Mouse (Mus musculus) lung, embryonic 14.5 days (tissue): ENCODE results near the gene Ptpn4. TPM values are rescaled to one million over a fixed set of nuclear protein-coding genes. Genes with fewer than 3 reads are reported as not detected.

Experiments used
- ATAC-seq: fragments of 200-750 bp; cut with Nextera tagmentation; 2 replicates; pipeline ENCODE4 v1.8.0; 2017; ENCODE audit warnings: mild to moderate bottlenecking, moderate TSS enrichment, moderate library complexity; ENCODE audit not compliant: insufficient read depth
- DNase-seq: peaks from one replicate; pipeline ENCODE4 v3.0.0-alpha.2; 2015
- H3K27ac ChIP-seq: fragments of 300-500 bp; sonication (generic); 2 replicates; pipeline ENCODE4 v1.5.1; 2014; ENCODE audit warnings: low read depth, mild to moderate bottlenecking, moderate library complexity
- H3K27me3 ChIP-seq: fragments of 300-500 bp; sonication (generic); 2 replicates; pipeline ENCODE4 v1.6.1; 2014; ENCODE audit warnings: low read length, control low read depth; ENCODE audit not compliant: insufficient read depth
- H3K36me3 ChIP-seq: fragments of 300-500 bp; sonication (generic); 2 replicates; pipeline ENCODE4 v1.6.1; 2014; ENCODE audit warnings: control low read depth; ENCODE audit not compliant: insufficient read depth
- H3K4me1 ChIP-seq: fragments of 300-500 bp; sonication (generic); 2 replicates; pipeline ENCODE4 v1.6.1; 2014; ENCODE audit warnings: antibody characterized with exemption, control low read depth; ENCODE audit not compliant: insufficient read depth
- H3K4me2 ChIP-seq: fragments of 300-500 bp; sonication (generic); 2 replicates; pipeline ENCODE4 v1.6.1; 2014; ENCODE audit warnings: mild to moderate bottlenecking
- H3K4me3 ChIP-seq: fragments of 300-500 bp; sonication (generic); 2 replicates; pipeline ENCODE4 v1.5.1; 2014; ENCODE audit warnings: low read depth, low read length
- H3K9ac ChIP-seq: fragments of 300-500 bp; sonication (generic); 2 replicates; pipeline ENCODE4 v1.6.1; 2014
- H3K9me3 ChIP-seq: fragments of 300-500 bp; sonication (generic); 2 replicates; pipeline ENCODE4 v1.6.1; 2016; ENCODE audit warnings: low read depth, low read length, control low read depth
- CTCF ChIP-seq: IDR thresholded peaks from 2 replicates; pipeline ENCODE4 v1.5.1; 2016; ENCODE audit warnings: antibody characterized with exemption, low read depth
- WGBS: fragments of 180-500 bp; shearing (Covaris S2); extraction: QIAGEN DNeasy Blood & Tissue Kit; methylation state at CpG from one replicate; pipeline ENCODE4 v1.1.7; 2014; 5-methylcytosine and 5-hydroxymethylcytosine counted together
- polyA plus RNA-seq: library from polyadenylated mRNA; unstranded; fragments of >200 nt; fragmentation: Nextera tagmentation; extraction: Ambion mirVana; gene quantifications from 2 replicates; pipeline ENCODE4 v1.2.1, GENCODE M21; 2014

The Ptpn4 gene
- polyA plus RNA-seq, 1 experiment from 2014 or later, result 15.7 TPM

GRCm38 (mm10) chr1:119641090-119641812 lies 196.2 kb downstream of the Ptpn4 start:
- no peak overlapping the region for H3K4me2 ChIP-seq
- ATAC-seq (peak; percentile 53; the same call in 1 of the 2 replicates), DNase-seq (no peak)
- no peak for TF ChIP-seq CTCF
- H3K4me3 ChIP-seq, result no peak overlapping the region
- H3K27ac ChIP-seq, result peak overlapping the region; percentile 34; the same call in 1 of the 2 replicates
- H3K9ac ChIP-seq, result no peak overlapping the region
- no peaks in the 10 kb centered on the region for H3K9me3 ChIP-seq
- H3K36me3 ChIP-seq, result no peaks in the 10 kb centered on the region
- H3K4me1 ChIP-seq, result no peaks in the 10 kb centered on the region
- no peaks in the 10 kb centered on the region for H3K27me3 ChIP-seq

DNA sequence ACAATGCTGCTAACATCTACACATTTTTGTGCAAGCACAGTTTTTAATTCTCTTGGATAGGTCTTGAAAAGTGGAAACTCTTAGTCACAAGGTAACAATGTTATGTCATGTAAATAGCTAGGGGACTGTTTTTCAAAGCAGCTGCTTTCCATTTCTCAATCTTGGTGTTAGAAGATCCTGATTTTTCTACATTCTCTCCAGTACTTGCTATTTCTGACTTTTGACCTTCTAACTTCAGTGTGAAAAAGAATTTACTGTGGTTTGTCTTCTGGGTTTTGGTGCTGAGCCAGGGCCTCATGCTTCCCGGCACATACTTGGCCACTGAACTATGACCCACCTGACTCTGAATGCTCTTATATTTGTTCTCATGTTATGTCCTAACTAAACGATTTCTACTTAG lies 197.4 kb downstream of the Ptpn4 start:
- Histone ChIP-seq H3K4me2 (no peak overlapping the region), H3K4me3 (no peak overlapping the region), H3K36me3 (no peaks in the 10 kb centered on the region), H3K9ac (no peak overlapping the region), H3K9me3 (no peaks in the 10 kb centered on the region), H3K27ac (no peak overlapping the region; the same call in 1 of the 2 replicates), H3K4me1 (no peaks in the 10 kb centered on the region), H3K27me3 (no peaks in the 10 kb centered on the region)
- ATAC-seq (no peak), DNase-seq (no peak)
- TF ChIP-seq CTCF, result no peak
- WGBS, result 40% methylated on average over 2 of the region's 2 CpGs

DNA sequence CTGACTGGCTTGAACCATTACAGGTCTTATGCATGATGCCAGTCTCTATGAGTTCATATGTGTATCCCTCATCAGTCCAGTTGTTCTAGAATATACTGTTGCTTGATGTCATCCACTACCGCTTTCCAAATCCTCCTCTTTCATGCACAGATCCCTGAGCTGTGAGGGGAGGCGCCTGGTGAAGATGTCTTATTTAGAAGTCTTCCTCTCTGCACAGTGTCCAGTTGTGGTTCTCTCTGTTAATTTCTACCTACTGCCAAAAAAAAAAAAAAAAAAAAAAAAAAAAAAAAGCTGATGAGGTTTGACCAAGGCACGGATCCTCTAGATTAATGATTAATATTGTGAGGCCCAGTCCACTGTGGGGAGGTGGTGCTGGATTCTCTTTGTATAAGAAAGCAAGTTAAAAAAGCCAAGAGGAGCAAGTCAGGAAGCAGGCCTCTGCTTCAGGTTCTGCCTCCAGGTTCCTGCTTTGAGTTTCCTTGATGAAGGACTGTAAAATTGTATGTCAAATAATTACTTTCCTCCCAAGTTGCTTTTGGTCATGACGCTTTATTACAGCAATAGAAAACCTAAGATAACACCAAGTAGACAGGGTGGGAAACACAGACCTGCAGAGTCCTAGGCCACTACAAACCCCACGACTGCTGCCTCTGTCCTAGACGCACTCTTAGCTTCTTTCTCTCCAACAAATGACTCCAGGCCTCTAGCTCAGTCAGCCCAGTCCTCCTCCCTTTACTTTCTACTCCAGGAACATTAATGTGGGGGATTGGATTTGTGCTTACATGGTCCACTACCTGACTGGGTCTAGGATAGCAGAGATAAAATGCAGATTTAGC lies 200.0 kb downstream of the Ptpn4 start:
- WGBS, result 67% methylated on average over 6 of the region's 6 CpGs
- no peak overlapping the region; the same call in 1 of the 2 replicates for H3K27ac ChIP-seq
- TF ChIP-seq CTCF, result no peak
- no peak overlapping the region for H3K9ac ChIP-seq
- H3K4me2 ChIP-seq, result no peak overlapping the region
- no peaks in the 10 kb centered on the region for H3K9me3 ChIP-seq
- no peaks in the 10 kb centered on the region for H3K4me1 ChIP-seq
- DNase-seq (no peak), ATAC-seq (no peak)
- H3K4me3 ChIP-seq, result no peak overlapping the region
- H3K27me3 ChIP-seq, result no peaks in the 10 kb centered on the region
- 0 out of 2 replicates have a peak, but pooled peaks cover 9% of the 10 kb centered on the region for H3K36me3 ChIP-seq

DNA sequence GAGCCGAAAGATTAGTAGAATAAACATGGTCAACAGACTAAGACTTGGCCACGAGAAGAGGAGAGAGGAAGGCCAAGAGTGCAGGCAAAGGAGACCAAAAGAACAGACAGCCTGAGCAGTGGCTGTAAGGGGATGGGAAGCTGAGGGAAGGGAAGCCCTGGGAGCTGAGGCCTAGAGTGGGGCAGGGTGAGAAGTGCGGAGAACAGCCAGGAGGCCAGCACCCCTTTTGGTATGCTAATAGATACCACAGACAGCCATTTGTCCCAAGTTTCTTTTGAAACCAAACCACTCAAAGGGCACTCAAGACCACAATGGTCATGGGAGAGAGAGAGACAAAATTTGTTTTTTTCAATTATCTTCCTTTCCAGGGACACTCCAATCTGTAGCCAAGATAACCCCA lies 202.7 kb downstream of the Ptpn4 start:
- Histone ChIP-seq H3K4me1 (no peaks in the 10 kb centered on the region), H3K4me3 (no peak overlapping the region), H3K27me3 (no peaks in the 10 kb centered on the region), H3K9me3 (no peaks in the 10 kb centered on the region), H3K4me2 (no peak overlapping the region), H3K36me3 (peaks cover 21% of the 10 kb centered on the region), H3K27ac (no peak overlapping the region), H3K9ac (no peak overlapping the region)
- ATAC-seq, result no peak
- WGBS, result 50% methylated on average over 3 of the region's 3 CpGs
- no peak for DNase-seq
- TF ChIP-seq CTCF, result no peak

GRCm38 (mm10) chr1:119630428-119630827 lies 207.0 kb downstream of the Ptpn4 start:
- no peak for ATAC-seq
- Histone ChIP-seq H3K4me3 (no peak overlapping the region), H3K9me3 (no peaks in the 10 kb centered on the region), H3K4me2 (no peak overlapping the region), H3K9ac (no peak overlapping the region), H3K27ac (no peak overlapping the region), H3K36me3 (peaks cover 23% of the 10 kb centered on the region), H3K4me1 (no peaks in the 10 kb centered on the region), H3K27me3 (no peaks in the 10 kb centered on the region)
- no peak for DNase-seq
- TF ChIP-seq CTCF, result no peak
- WGBS, result 68% methylated on average over 1 of the region's 1 CpGs

GRCm38 (mm10) chr1:119626837-119627236 lies 210.6 kb downstream of the Ptpn4 start:
- ATAC-seq (no peak), DNase-seq (peak; percentile 20)
- Histone ChIP-seq H3K9ac (no peak overlapping the region), H3K4me1 (no peaks in the 10 kb centered on the region), H3K4me3 (no peak overlapping the region), H3K36me3 (peaks cover 14% of the 10 kb centered on the region; the same call in 1 of the 2 replicates), H3K9me3 (no peaks in the 10 kb centered on the region), H3K27me3 (no peaks in the 10 kb centered on the region), H3K27ac (no peak overlapping the region), H3K4me2 (no peak overlapping the region)
- 38% methylated on average over 4 of the region's 4 CpGs for WGBS
- no peak for TF ChIP-seq CTCF

- no peaks in the 10 kb centered on the region for H3K9me3 ChIP-seq
- H3K36me3 ChIP-seq, result peaks cover 22% of the 10 kb centered on the region; the same call in 1 of the 2 replicates
- DNase-seq, result peak; percentile 31
- H3K4me3 ChIP-seq, result no peak overlapping the region
- WGBS, result 32% methylated on average over 2 of the region's 2 CpGs
- no peak overlapping the region for H3K4me2 ChIP-seq
- H3K27ac ChIP-seq, result no peak overlapping the region
- no peaks in the 10 kb centered on the region for H3K4me1 ChIP-seq
- H3K9ac ChIP-seq, result no peak overlapping the region
- H3K27me3 ChIP-seq, result no peaks in the 10 kb centered on the region
- no peak for TF ChIP-seq CTCF
- ATAC-seq, result no peak; the same call in 1 of the 2 replicates
Measured at GRCm38 (mm10) chr1:119624444-119624843, 213.0 kb downstream of the Ptpn4 start.
